Mouse (Mus musculus) cerebellum, postnatal 36 days (tissue): ENCODE data around the gene Sos1.
"Not testable (repeated sequence)": the region's sequence is repeated elsewhere in the genome, so short reads cannot be mapped to it uniquely, and the experiment has no call there.

Experiments
- DNase-seq, 2 experiments: peaks; one replicate each; pipeline ENCODE4 v3.0.0; 2021 to 2022; ENCODE audit warnings: mixed read lengths in 2 of 2

Gene Sos1

GRCm38 (mm10) chr17:80493891-80494290 is 13.6 kb upstream of the Sos1 start:
- no peak for DNase-seq

GRCm38 (mm10) chr17:80492811-80493210 is 12.6 kb upstream of the Sos1 start:
- DNase-seq, result no peak

- DNase-seq, result no peak
These were observed 12.0 kb upstream of the Sos1 start for GRCm38 (mm10) chr17:80492274-80492673.

DNA sequence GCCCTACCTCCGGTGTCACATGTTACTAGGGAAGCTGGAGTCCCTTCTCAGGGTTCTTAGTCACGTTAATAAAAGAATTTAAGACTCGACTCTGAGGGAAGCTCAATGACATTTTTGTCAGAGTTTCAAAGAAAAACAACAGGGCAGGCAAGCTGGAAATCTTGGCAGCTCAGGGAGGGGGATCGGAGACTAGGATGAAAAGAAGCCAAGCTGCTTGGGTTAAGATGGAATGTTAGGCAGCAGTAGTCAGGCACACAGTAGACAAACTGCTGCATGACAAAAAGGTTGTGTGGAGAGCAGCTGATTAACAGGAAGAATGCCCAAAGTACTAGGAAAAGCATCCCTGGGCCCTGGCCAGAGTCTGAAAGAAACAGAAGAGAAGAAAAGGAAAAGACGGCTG is 9.9 kb upstream of the Sos1 start:
- no peak for DNase-seq

GRCm38 (mm10) chr17:80488918-80489317 is 8.7 kb upstream of the Sos1 start:
- DNase-seq, result no peak

DNA sequence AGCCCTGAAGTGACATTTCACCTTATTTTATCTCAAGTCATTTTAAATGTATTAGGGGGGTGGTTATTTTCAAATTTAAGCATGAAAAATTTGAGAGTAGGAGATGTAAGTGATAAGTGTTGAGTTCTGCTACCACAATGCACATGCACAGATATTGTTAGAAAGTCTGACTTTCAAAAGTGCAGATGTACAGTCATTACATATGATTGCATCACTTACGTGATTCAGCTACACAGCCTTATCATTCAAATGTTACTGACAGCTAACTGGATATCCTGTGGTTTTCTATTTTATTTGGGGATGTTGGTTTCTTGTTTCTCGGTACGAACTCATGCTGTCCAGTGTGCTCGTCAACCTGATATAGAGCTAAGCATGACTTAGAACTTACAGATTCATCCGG is 4.9 kb upstream of the Sos1 start:
- DNase-seq, result no peak

GRCm38 (mm10) chr17:80480855-80481224 is 587 bp upstream of the Sos1 start:
- DNase-seq, result no peak

DNA sequence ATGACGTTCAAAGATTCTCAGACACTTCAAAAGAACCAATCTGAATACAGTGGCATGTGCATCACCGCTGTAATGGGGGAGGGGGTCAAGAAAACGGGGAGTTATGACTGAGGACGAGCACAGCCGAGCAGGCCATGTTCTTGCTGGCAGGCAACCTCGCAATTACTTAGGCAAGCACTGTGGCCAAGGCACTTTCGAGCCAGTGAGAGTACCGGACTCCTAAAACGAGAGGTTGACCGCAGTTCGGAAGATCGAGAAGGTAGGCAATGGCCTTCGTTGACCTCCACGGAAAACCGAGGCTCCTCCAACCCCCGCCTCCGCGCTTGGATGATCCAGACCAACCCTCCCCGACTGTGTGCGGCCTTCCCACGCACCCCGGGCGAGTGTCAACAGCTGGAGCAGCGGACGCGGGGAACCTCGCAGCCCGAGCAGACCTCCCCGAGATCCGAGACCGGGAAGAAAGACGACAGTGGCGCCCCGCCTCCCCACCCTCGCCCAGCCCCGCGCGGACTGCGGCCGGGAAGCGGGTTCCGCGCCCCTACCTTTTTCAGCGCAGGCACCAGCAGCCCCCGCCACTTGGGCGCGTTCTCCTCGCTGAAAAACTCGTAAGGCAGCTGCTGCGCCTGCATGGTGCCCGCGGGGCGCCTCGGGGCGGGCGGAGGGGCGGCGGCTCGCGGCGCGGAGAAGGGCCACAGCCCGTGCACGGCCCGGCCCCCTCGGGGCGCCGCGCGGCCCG is 790 bp downstream of the Sos1 start:
- peak; percentile 46 to 47 for DNase-seq

DNA sequence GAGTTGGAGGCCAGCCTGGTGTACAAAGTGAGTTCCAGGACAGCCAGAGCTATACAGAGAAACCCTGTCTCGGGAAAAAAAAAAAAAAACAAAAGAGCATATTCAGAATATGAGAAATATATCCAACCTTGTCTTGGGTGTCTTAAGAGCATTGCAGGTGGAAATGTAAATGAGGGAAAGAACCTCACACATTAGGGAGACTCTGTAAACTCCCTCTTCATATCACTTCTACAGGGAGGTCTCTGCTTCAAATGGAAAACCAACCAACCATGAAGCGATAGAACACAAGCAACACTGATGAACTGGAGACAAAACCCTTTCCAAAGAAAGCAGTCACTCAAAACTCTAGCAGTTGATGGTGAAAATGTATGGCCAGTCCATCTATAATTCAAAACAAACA is 2.6 kb downstream of the Sos1 start:
- no peak for DNase-seq

GRCm38 (mm10) chr17:80476496-80476895 is 3.8 kb downstream of the Sos1 start:
- no peak for DNase-seq

DNA sequence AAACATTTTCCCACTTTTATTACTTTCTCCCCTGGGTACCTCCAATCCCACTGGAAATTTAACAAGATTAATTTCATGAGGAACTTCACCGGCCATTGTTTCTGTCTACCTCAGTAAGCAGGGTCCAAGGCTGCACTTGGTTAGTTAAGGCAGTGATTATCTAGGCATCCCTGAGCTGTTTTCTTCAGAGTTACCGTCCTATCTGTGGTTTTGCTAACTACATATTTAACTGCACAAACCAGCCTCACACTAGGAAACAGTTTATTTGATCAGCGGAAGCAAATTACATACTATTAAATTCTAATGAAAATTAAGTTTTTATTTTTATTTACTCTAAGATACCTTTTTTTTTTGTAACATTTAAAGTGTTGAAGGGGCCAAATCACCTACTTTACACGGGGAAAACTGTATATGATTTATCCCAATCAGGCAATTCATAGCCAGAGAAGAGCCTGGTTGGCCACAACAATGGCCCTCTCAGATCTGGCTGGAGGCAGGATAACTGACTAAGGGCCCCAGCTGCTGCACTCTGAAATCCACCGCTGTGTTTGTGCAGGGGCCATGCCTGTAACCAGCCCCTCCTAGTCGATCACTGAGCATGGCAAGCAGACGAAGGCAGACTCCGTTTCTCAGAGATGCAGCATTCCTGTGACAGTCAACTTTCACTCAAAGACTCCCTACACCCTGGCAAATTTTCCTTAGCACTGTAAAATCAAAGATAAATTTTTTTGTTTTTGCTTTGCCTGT is 9.0 kb downstream of the Sos1 start:
- no peak for DNase-seq

DNA sequence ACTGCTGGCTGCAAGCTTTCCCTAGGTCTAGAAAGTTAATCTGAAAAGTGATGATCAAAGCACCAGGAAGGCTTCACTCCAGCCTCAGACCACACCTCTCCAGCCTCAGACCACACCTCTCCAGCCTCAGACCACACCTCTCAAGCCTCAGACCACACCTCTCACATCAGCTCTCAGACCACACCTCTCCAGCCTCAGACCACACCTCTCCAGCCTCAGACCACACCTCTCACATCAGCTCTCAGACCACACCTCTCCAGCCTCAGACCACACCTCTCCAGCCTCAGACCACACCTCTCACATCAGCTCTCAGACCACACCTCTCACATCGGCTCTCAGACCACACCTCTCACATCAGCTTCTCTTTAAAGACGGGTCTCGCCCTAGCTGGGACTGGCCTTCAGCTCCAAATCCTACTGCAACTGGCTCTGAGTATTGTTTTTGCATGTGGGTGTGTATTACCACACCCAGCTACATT is 11.8 kb downstream of the Sos1 start:
- not testable (repeated sequence) for DNase-seq

DNA sequence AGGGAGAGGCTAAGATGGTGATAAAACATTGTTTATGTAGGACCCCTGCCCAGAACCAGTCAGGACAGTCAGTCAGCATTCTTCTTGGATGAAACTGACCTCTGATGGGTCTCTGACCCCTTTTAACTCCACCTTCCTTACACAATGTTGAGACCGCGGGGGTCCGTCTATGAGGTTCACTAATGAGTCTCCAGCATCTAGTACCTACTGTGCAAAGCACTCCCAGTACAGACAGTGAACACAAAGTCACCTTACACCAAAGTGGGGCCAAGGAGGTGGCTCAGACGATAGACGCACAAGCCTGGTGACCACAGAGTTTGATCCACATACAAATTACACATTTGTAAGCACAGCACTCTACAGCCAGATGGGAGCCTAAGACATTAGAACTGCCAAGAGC is 20.0 kb downstream of the Sos1 start:
- no peak for DNase-seq

DNA sequence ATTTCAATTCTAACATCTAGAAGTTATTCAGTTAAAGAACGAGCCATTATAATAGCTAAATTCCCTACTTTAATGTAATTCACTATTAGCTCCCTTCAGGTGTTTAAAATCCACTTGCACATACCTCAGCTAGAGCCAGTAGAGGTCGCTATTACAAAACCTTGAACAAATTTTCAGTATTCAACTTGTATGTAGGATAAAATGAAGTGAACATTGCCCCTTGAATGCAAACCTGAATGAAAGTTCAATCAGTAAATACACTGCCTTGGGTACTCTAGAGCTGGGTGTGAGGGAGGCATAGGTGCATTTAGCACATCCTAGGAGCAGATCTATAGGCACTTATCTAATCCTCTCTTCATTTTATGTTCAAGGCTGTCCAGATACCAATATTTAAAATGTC is 24.6 kb downstream of the Sos1 start:
- DNase-seq, result peak in 1 of 2 experiments; percentile 34

DNA sequence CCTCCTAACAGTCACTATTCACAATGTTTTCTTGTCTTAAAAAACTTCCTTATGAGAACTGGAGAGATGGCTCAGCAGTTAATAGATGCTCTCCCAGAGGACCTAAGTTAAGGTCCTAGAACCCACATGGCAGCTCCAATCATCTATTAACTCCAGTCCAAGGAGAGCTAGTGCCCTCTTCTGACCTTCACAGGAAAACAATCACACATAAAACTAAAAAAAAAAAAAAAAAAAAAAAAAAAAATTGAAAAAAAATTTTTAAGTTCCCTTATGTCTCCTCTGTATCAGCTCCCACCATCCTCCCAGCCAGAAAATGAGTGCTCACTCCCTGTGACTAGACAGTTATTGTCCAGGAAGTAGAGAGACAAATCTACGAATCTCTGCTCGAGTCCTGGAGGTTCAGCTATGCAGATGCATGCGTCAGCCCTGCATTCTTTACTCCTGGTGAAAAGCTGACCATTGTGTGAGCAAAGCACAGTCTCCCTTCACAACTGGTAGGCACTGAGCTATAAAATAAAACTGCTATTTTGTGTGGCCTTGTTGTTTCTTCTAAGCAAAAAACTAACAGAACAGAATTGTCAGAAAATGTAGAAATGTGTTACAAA is 29.7 kb downstream of the Sos1 start:
- DNase-seq, result no peak

GRCm38 (mm10) chr17:80446470-80446869 is 33.8 kb downstream of the Sos1 start:
- DNase-seq, result no peak

DNA sequence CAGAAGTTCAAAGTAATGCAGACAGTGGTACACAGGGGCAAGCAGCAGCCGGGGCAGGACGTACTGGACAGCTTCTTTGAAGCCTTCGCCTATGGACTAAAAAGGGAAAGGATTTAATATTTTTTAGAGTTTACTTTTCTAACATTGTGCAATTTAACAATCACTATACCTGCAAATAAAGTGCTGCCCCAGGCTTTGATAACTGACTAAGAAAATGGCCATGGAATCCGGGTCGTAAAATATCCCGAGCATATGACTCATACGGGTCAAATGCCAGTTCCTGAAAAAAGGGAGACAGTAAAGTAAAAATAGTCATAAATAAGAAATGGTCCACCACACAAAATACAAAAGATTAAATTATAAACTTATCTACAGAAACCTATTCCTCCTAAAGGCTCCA is 34.8 kb downstream of the Sos1 start:
- DNase-seq, result no peak

DNA sequence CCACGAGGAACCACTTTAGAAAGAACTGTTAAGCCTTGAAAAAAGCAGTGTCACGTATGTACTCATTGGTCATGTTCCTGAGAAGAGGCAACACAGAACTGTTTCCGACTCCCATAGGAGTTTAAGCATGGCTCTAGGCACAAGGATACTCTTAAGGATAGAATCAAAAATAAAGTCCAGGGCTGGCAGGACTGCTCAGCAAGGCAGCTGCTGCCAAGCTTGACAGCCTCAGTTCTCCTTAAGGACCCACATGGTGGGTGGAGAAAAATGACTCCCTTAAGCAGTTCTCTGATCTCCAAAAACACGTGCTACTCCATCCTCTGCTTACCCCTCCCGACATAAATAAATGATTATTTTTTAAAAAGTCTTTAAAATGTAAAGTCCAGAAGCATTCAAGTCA is 44.6 kb downstream of the Sos1 start:
- DNase-seq, result no peak

DNA sequence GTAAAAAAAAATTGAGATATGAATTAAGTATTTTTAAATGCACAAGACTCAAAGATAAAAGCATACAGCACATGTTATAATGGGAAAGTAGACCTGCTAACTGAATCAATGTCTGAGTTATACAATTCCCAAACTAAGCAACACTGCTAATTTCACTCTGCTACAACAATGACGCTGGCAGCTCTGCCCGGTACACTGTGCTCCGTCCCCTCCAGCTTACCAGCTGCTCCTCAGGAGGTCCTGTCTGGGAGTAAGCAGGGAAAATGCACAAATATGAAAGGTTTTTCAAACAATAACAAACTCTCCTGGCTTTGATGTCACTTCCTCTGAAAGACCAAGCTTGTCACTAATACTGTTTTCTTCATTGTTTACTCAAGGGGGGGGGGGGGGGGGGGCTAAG is 45.8 kb downstream of the Sos1 start:
- DNase-seq, result no peak

DNA sequence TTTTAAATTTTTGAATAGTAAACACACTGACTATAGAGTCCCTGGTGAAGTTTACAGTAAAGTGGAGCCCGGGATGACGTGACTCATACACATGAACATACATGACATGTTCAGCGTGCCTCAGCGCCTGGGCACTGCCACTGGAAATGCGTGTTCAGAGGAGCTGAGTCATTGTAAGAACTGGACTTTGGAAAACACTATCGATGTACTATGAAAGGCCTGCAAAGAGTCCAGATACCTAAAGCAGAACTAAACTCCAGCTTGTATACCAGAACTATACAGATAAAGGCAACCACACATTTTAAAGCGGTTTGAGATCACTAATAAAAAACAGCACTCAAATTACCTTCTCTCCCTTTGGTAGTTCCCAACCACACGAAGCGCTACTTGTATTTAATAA is 48.3 kb downstream of the Sos1 start:
- no peak for DNase-seq

- DNase-seq, result no peak
These were observed 52.3 kb downstream of the Sos1 start for GRCm38 (mm10) chr17:80427966-80428365.

- DNase-seq, result no peak
These were observed 53.4 kb downstream of the Sos1 start for GRCm38 (mm10) chr17:80426901-80427300.

DNA sequence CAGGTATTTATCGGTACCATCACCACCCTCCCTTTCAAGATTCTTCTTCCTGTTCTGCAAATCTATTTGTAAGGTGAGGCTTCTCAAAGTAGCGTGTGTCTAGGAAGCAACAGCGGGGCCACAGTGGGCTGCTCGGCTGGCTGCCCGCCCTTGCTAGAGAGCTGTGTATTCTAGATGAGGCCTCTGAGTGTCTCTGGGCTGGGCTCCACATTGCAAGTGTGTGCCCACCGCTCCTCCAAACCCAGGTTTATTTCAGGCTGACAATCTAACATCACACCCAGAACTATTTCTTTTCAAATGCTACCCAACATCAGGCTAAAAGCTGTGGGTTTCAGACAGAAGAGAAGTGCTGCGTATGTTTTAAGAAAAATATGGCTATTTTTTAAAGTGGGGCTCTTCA is 54.1 kb downstream of the Sos1 start:
- DNase-seq, result no peak

DNA sequence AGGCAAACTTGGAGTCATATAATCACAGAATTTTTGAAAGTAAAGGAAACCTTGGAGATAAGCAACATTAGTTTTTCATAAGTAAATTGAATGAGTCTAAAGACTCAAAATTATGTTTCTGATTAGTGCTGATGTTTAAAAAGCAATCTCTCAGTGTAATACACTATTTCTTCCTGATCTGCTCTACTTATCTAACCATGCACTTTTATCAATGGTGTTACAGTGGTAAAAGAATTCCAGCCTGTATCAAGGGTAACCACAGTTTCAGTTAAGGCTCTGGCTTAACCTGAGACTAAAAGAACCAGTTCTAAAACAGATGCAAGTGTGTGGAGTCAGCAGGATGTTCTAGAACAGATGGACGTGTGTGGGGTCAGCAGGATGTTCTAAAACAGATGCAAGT is 59.3 kb downstream of the Sos1 start:
- DNase-seq, result no peak
